Mouse (Mus musculus) thymus, postnatal 14 days (tissue): ENCODE measurements around the gene Khsrp.

Experiments used
- DNase-seq: peaks from one replicate; pipeline ENCODE4 v3.0.0; 2021

The Khsrp gene

GRCm38 (mm10) chr17:56985656-56986055, 45.7 kb downstream of the Khsrp start:
- DNase-seq = no peak

GRCm38 (mm10) chr17:56984886-56985285, 46.4 kb downstream of the Khsrp start:
- DNase-seq = no peak

GRCm38 (mm10) chr17:56982013-56982412, 49.3 kb downstream of the Khsrp start, which contains the start of gene Acer1:
TSS of gene Acer1 (minus strand) at chr17:56982126.
- DNase-seq = no peak

GRCm38 (mm10) chr17:56981049-56981448, 50.3 kb downstream of the Khsrp start:
- no peak for DNase-seq

- no peak for DNase-seq
These were observed 51.8 kb downstream of the Khsrp start for GRCm38 (mm10) chr17:56979524-56979923.

- no peak for DNase-seq
These were observed 54.6 kb downstream of the Khsrp start for GRCm38 (mm10) chr17:56976531-56977390.

- no peak for DNase-seq
These were observed 55.9 kb downstream of the Khsrp start for GRCm38 (mm10) chr17:56975391-56975790.

- DNase-seq = no peak
These were observed 56.5 kb downstream of the Khsrp start for GRCm38 (mm10) chr17:56974708-56975240.

GRCm38 (mm10) chr17:56973956-56974707, 57.2 kb downstream of the Khsrp start:
- DNase-seq = no peak
